Mouse (Mus musculus): ENCODE results near the gene Aox3. TPM values are rescaled to one million over a fixed set of nuclear protein-coding genes. Genes with fewer than 3 reads are reported as not detected.

Aox3 gene
- polyA plus RNA-seq, 1 experiment from 2014 or later: 0.26 TPM

Other genes starting within 250 kb of the Aox3 start
- 16.5 and 19.6 TPM in 2 replicates for gene Sgo2a, start 117.2 kb upstream of the Aox3 start, polyA plus RNA-seq (2016; fragmentation: Nextera tagmentation; extraction: Ambion mirVana)
- 18.5 and 19.2 TPM in 2 replicates for gene Kctd18, start 94.2 kb upstream of the Aox3 start, polyA plus RNA-seq (2016; fragmentation: Nextera tagmentation; extraction: Ambion mirVana)
- gene Aox1, start 83.2 kb upstream of the Aox3 start, polyA plus RNA-seq (2016; fragmentation: Nextera tagmentation; extraction: Ambion mirVana): 0.03 and 0.25 TPM in 2 replicates
- gene Aox4, start 97.3 kb downstream of the Aox3 start, polyA plus RNA-seq (2016; fragmentation: Nextera tagmentation; extraction: Ambion mirVana): 0.05 and 0.07 TPM in 2 replicates
- 0.05 TPM in 1 of 2 replicates, not detected in the other for gene Aox2, start 165.2 kb downstream of the Aox3 start, polyA plus RNA-seq (2016; fragmentation: Nextera tagmentation; extraction: Ambion mirVana)